Comparison of ENCODE assay signal across 12 mouse cellular contexts in the genomic region with DNA sequence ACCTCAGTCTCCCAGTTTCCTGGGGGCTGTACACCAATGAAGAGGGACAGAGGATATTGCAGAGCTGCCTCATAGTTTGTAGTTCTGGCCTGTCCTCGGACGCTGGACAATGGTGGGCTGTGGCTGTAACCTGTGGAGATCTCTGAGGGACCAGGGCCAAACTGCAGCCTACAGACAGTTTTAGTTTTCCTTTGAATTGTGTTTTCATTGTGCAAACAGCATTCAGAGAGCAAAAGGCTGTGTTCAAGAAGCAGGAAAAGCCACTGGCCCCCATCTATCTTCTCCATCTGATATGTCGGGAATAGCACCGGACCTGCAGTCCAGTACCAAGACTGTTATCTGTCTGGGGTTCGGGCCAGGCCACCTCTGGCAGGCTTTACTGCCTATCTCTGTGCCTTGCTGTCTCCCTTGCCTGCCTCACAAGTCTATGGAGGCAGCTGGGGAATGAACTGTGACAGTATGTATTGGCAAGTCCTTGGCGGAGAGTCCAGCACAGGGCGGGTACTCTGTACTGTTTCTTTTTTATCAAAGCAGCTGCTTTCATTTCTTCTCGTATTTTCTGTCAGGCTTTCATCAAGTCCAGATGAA. TPM values are rescaled to one million over a fixed set of nuclear protein-coding genes. Genes with fewer than 3 reads are reported as not detected.
DNase-seq lines count a peak whose midpoint lies in the region; ATAC-seq and TF ChIP-seq lines count a peak whose summit lies in the region.
"Had no signal": no experiment of that assay in that cellular context is flagged by ENCODE, and none has a peak within 500 bp of the region (broad histone marks: within the 10 kb centered on the region; RNA-seq: fewer than 3 reads in every experiment).

No protein-coding gene starts in this region.

- H3K4me2 ChIP-seq in lung, embryonic 14.5 days: peak overlapping the region; percentile 34; the same call in 1 of the 2 replicates
- H3K4me2 ChIP-seq: forebrain, embryonic 13.5 days; hindbrain, embryonic 13.5 days had no signal

- no peaks in the 10 kb centered on the region for H3K27me3 ChIP-seq in lung, embryonic 14.5 days (ENCODE audit: insufficient read depth, low read length)
- H3K27me3 ChIP-seq: forebrain, embryonic 13.5 days; hindbrain, embryonic 13.5 days had no signal

- H3K9ac ChIP-seq in lung, embryonic 14.5 days: no peak overlapping the region
- H3K9ac ChIP-seq: forebrain, embryonic 13.5 days; hindbrain, embryonic 13.5 days had no signal

- intact Hi-C loops in heart, postnatal 25 days (cut with DNase I): no loop called here

- H3K4me1 ChIP-seq in lung, embryonic 14.5 days (ENCODE audit: insufficient read depth): peaks cover 21% of the 10 kb centered on the region

- no peaks in the 10 kb centered on the region for H3K36me3 ChIP-seq in lung, embryonic 14.5 days (ENCODE audit: insufficient read depth)
- H3K36me3 ChIP-seq: hindbrain, embryonic 13.5 days had no signal

- no peak overlapping the region for H3K4me3 ChIP-seq in lung, embryonic 14.5 days (ENCODE audit: low read depth, low read length)
- H3K4me3 ChIP-seq: forebrain, embryonic 13.5 days; hindbrain, embryonic 13.5 days; megakaryocyte, embryonic 14.5 days had no signal

- H3K27ac ChIP-seq in lung, embryonic 14.5 days (ENCODE audit: low read depth): peak overlapping the region; percentile 59
- H3K27ac ChIP-seq: forebrain, embryonic 13.5 days had no signal

- 0 out of 2 replicates have a peak, but pooled peaks have one; percentile 55 for ATAC-seq in lung, embryonic 14.5 days (ENCODE audit: insufficient read depth)
- ATAC-seq: forebrain, embryonic 13.5 days had no signal

- TF ChIP-seq CTCF in lung, embryonic 14.5 days (IDR thresholded peaks at IDR 0.05; ENCODE audit: low read depth): no peak

- no peaks in the 10 kb centered on the region for H3K9me3 ChIP-seq in lung, embryonic 14.5 days (ENCODE audit: low read depth, low read length)
- H3K9me3 ChIP-seq: forebrain, embryonic 13.5 days; hindbrain, embryonic 13.5 days; megakaryocyte, embryonic 14.5 days had no signal

- peak; percentile 94 for DNase-seq in heart, adult 11 months
- no peak for DNase-seq in heart, postnatal 25 days (ENCODE audit: low spot score)
- DNase-seq in urinary bladder, postnatal 14 days (ENCODE audit: low spot score): peak; percentile 26
- DNase-seq in urinary bladder, postnatal 25 days (ENCODE audit: low spot score): no peak
- peak; percentile 74 for DNase-seq in lung, embryonic 14.5 days
- no peak for DNase-seq in cerebellum, postnatal 4 days (ENCODE audit: low spot score in 2 of 2)
- DNase-seq in cerebellum, adult 18-20 months: no peak
- no peak for DNase-seq in layer of hippocampus, adult 8-10 months (ENCODE audit: low spot score in 2 of 2)
- DNase-seq: cerebellum, adult 11-12 months had no signal

- 34% methylated on average over 8 of the region's 8 CpGs for WGBS in lung, embryonic 14.5 days

RNA-seq across cellular contexts. Expression of a gene that starts 11.9 kb away (rescaled TPM):
- total RNA-seq in heart, postnatal 25 days (2021): under 1 TPM in 1 of 2 experiments, not detected in 1; 0.08 TPM
- polyA plus RNA-seq in lung, embryonic 14.5 days (2014; fragmentation: Nextera tagmentation; extraction: Ambion mirVana): 0.05 TPM in 1 of 2 replicates, not detected in the other
- under 1 TPM; 0.14 to 0.68 (median 0.56) TPM for total RNA-seq in layer of hippocampus, adult 8-10 months (2022)
- polyA plus RNA-seq: forebrain, embryonic 13.5 days; hindbrain, embryonic 13.5 days had no signal

Comparison
In these comparisons a context has a peak if more than half of its experiments do, and no peak if none do; other contexts are left out.
1. DNase-seq: peak in heart, adult 11 months (single experiment), urinary bladder, postnatal 14 days (single experiment) and lung, embryonic 14.5 days (single experiment); none in heart, postnatal 25 days (single experiment), urinary bladder, postnatal 25 days (single experiment), cerebellum, postnatal 4 days (0 of 2), cerebellum, adult 18-20 months (0 of 2) and layer of hippocampus, adult 8-10 months (0 of 2).